Mouse (Mus musculus): ENCODE data around the gene Cnfn. TPM values are rescaled to one million over a fixed set of nuclear protein-coding genes. Genes with fewer than 3 reads are reported as not detected.

Cnfn gene
- polyA plus RNA-seq, 1 experiment from 2014 or later = not detected

DNA sequence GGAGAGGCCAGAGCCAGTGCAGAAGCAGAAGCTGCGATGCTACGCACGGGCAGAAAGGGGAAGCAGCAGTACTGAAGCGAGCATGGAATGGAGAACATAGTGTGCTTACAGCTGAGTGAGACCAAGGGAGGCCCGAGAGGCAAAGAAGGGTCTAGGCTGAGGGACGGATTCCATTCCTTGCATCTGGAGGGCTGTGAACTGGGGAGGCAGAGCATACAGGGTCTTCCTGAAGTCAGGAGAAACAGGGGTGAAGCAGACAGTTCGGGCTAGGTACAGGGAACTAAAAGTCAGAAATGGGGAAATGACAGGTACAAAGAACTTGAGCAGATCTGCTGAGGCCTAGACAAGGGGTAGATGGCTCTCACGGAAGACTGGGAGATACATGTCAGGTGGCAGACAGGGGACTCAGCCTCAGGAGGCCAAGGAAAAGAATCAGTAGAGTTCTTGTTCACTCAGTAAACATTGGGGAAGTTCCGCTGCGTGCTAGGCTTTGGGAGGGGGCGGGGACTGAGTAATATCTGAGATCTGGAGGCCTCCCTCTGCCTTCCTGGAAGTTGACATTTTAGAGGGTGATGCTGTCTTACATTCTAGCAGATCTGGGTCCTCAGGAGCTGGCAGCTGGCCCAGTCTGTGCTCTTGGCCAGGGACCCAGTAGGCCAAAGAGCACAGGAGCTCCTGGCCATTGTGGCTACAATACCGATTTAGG, 16.5 kb upstream of the Cnfn start:
- ATAC-seq (ENCODE audit: insufficient number of reproducible peaks, insufficient read depth, low FRiP score, low read depth) = no peak
- 64% methylated on average over 12 of the region's 12 CpGs for WGBS
- Histone ChIP-seq H3K4me1 (ENCODE audit: control insufficient read depth, insufficient read depth, low read length) (peaks cover 21% of the 10 kb centered on the region), H3K27ac (ENCODE audit: low read length) (no peak overlapping the region), H3K4me3 (ENCODE audit: low read depth, low read length) (no peak overlapping the region), H3K36me3 (ENCODE audit: control insufficient read depth, insufficient read depth, low read length) (peaks cover 24% of the 10 kb centered on the region), H3K9me3 (ENCODE audit: control insufficient read depth, low read depth, low read length) (no peaks in the 10 kb centered on the region), H3K27me3 (ENCODE audit: control insufficient read depth, insufficient read depth, low read length) (no peaks in the 10 kb centered on the region), H3K9ac (replicated peaks; ENCODE audit: low read depth, low read length) (no peak overlapping the region), H3K4me2 (replicated peaks; ENCODE audit: low read depth, low read length) (no peak overlapping the region)

DNA sequence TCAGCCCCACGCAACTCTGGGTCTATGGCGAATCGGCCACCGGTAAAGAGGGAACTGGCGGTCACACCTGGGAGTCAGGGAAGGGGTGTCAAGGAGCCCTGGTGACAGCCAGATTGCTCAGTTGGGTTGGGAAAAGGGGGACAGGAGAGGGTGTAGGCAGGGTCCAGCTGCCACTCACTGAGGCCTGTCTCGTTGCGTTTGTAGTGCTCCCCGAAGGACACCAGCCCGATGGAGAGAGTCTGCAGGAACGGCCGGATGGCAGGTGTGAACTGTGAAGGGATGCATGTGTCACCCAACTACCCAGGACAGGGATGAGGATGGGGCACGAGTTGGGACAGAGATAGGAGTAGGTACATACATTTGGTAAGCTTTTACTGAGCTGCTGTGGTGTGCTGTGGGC, 15.7 kb upstream of the Cnfn start:
- Histone ChIP-seq H3K4me2 (replicated peaks; ENCODE audit: low read depth, low read length) (no peak overlapping the region), H3K36me3 (ENCODE audit: control insufficient read depth, insufficient read depth, low read length) (peaks cover 24% of the 10 kb centered on the region), H3K4me3 (ENCODE audit: low read depth, low read length) (no peak overlapping the region), H3K9ac (replicated peaks; ENCODE audit: low read depth, low read length) (no peak overlapping the region), H3K9me3 (ENCODE audit: control insufficient read depth, low read depth, low read length) (no peaks in the 10 kb centered on the region), H3K4me1 (ENCODE audit: control insufficient read depth, insufficient read depth, low read length) (peaks cover 15% of the 10 kb centered on the region), H3K27me3 (ENCODE audit: control insufficient read depth, insufficient read depth, low read length) (no peaks in the 10 kb centered on the region), H3K27ac (ENCODE audit: low read length) (no peak overlapping the region)
- 92% methylated on average over 12 of the region's 12 CpGs for WGBS
- no peak for ATAC-seq (ENCODE audit: insufficient number of reproducible peaks, insufficient read depth, low FRiP score, low read depth)

- no peak for ATAC-seq (ENCODE audit: insufficient number of reproducible peaks, insufficient read depth, low FRiP score, low read depth)
- no peak overlapping the region for H3K9ac ChIP-seq (replicated peaks; ENCODE audit: low read depth, low read length)
- peaks cover 24% of the 10 kb centered on the region for H3K36me3 ChIP-seq (ENCODE audit: control insufficient read depth, insufficient read depth, low read length)
- no peaks in the 10 kb centered on the region for H3K27me3 ChIP-seq (ENCODE audit: control insufficient read depth, insufficient read depth, low read length)
- no peak overlapping the region for H3K4me2 ChIP-seq (replicated peaks; ENCODE audit: low read depth, low read length)
- 80% methylated on average over 9 of the region's 9 CpGs for WGBS
- no peaks in the 10 kb centered on the region for H3K9me3 ChIP-seq (ENCODE audit: control insufficient read depth, low read depth, low read length)
- H3K27ac ChIP-seq (ENCODE audit: low read length) = no peak overlapping the region
- peaks cover 11% of the 10 kb centered on the region; the same call in 1 of the 2 replicates for H3K4me1 ChIP-seq (ENCODE audit: control insufficient read depth, insufficient read depth, low read length)
- H3K4me3 ChIP-seq (ENCODE audit: low read depth, low read length) = no peak overlapping the region
Measured at GRCm38 (mm10) chr7:25384818-25385217, 15.3 kb upstream of the Cnfn start.

DNA sequence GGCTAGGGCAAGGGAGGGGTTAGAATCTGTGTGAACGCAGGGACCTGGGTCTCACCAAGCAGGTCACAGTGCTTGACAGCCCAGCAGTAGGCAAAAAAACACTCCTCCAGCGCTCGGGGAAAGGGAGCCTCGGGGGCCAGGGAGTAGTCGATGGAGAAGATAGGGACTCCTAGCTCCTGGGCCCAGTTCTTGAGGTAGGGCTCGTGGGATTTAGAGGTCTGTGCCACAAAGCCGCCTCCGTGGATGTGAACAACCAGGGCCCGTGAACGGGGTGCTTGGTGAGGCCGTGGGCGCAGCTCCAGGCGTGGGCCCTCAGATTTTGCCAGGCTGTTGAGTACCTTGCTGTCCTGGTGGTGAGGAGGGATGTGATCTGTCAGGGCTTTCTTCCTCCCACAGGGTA, 14.8 kb upstream of the Cnfn start:
- no peak overlapping the region for H3K4me2 ChIP-seq (replicated peaks; ENCODE audit: low read depth, low read length)
- H3K4me3 ChIP-seq (ENCODE audit: low read depth, low read length) = no peak overlapping the region
- H3K27me3 ChIP-seq (ENCODE audit: control insufficient read depth, insufficient read depth, low read length) = no peaks in the 10 kb centered on the region
- no peaks in the 10 kb centered on the region for H3K9me3 ChIP-seq (ENCODE audit: control insufficient read depth, low read depth, low read length)
- peaks cover 24% of the 10 kb centered on the region for H3K36me3 ChIP-seq (ENCODE audit: control insufficient read depth, insufficient read depth, low read length)
- H3K27ac ChIP-seq (ENCODE audit: low read length) = no peak overlapping the region
- no peak for ATAC-seq (ENCODE audit: insufficient number of reproducible peaks, insufficient read depth, low FRiP score, low read depth)
- no peak overlapping the region for H3K9ac ChIP-seq (replicated peaks; ENCODE audit: low read depth, low read length)
- 91% methylated on average over 13 of the region's 13 CpGs for WGBS
- peaks cover 11% of the 10 kb centered on the region; the same call in 1 of the 2 replicates for H3K4me1 ChIP-seq (ENCODE audit: control insufficient read depth, insufficient read depth, low read length)

GRCm38 (mm10) chr7:25383891-25384290, 14.4 kb upstream of the Cnfn start:
- no peak overlapping the region for H3K27ac ChIP-seq (ENCODE audit: low read length)
- H3K4me3 ChIP-seq (ENCODE audit: low read depth, low read length) = no peak overlapping the region
- no peak overlapping the region for H3K4me2 ChIP-seq (replicated peaks; ENCODE audit: low read depth, low read length)
- no peaks in the 10 kb centered on the region for H3K9me3 ChIP-seq (ENCODE audit: control insufficient read depth, low read depth, low read length)
- H3K36me3 ChIP-seq (ENCODE audit: control insufficient read depth, insufficient read depth, low read length) = peaks cover 24% of the 10 kb centered on the region
- no peak overlapping the region for H3K9ac ChIP-seq (replicated peaks; ENCODE audit: low read depth, low read length)
- ATAC-seq (ENCODE audit: insufficient number of reproducible peaks, insufficient read depth, low FRiP score, low read depth) = no peak
- no peaks in the 10 kb centered on the region for H3K27me3 ChIP-seq (ENCODE audit: control insufficient read depth, insufficient read depth, low read length)
- peaks cover 11% of the 10 kb centered on the region; the same call in 1 of the 2 replicates for H3K4me1 ChIP-seq (ENCODE audit: control insufficient read depth, insufficient read depth, low read length)
- 79% methylated on average over 4 of the region's 4 CpGs for WGBS

GRCm38 (mm10) chr7:25383385-25383784, 13.9 kb upstream of the Cnfn start:
- no peak overlapping the region for H3K27ac ChIP-seq (ENCODE audit: low read length)
- H3K27me3 ChIP-seq (ENCODE audit: control insufficient read depth, insufficient read depth, low read length) = no peaks in the 10 kb centered on the region
- H3K4me2 ChIP-seq (replicated peaks; ENCODE audit: low read depth, low read length) = no peak overlapping the region
- peaks cover 24% of the 10 kb centered on the region for H3K36me3 ChIP-seq (ENCODE audit: control insufficient read depth, insufficient read depth, low read length)
- 88% methylated on average over 7 of the region's 7 CpGs for WGBS
- no peak overlapping the region for H3K4me3 ChIP-seq (ENCODE audit: low read depth, low read length)
- ATAC-seq (ENCODE audit: insufficient number of reproducible peaks, insufficient read depth, low FRiP score, low read depth) = no peak
- no peak overlapping the region for H3K9ac ChIP-seq (replicated peaks; ENCODE audit: low read depth, low read length)
- H3K4me1 ChIP-seq (ENCODE audit: control insufficient read depth, insufficient read depth, low read length) = peaks cover 11% of the 10 kb centered on the region; the same call in 1 of the 2 replicates
- no peaks in the 10 kb centered on the region for H3K9me3 ChIP-seq (ENCODE audit: control insufficient read depth, low read depth, low read length)

GRCm38 (mm10) chr7:25382541-25382940, 13.0 kb upstream of the Cnfn start:
- Histone ChIP-seq H3K36me3 (ENCODE audit: control insufficient read depth, insufficient read depth, low read length) (peaks cover 16% of the 10 kb centered on the region; the same call in 1 of the 2 replicates), H3K27ac (ENCODE audit: low read length) (no peak overlapping the region), H3K9ac (replicated peaks; ENCODE audit: low read depth, low read length) (no peak overlapping the region), H3K4me1 (ENCODE audit: control insufficient read depth, insufficient read depth, low read length) (peaks cover 11% of the 10 kb centered on the region; the same call in 1 of the 2 replicates), H3K27me3 (ENCODE audit: control insufficient read depth, insufficient read depth, low read length) (no peaks in the 10 kb centered on the region), H3K4me3 (ENCODE audit: low read depth, low read length) (no peak overlapping the region), H3K9me3 (ENCODE audit: control insufficient read depth, low read depth, low read length) (no peaks in the 10 kb centered on the region), H3K4me2 (replicated peaks; ENCODE audit: low read depth, low read length) (no peak overlapping the region)
- no peak for ATAC-seq (ENCODE audit: insufficient number of reproducible peaks, insufficient read depth, low FRiP score, low read depth)

DNA sequence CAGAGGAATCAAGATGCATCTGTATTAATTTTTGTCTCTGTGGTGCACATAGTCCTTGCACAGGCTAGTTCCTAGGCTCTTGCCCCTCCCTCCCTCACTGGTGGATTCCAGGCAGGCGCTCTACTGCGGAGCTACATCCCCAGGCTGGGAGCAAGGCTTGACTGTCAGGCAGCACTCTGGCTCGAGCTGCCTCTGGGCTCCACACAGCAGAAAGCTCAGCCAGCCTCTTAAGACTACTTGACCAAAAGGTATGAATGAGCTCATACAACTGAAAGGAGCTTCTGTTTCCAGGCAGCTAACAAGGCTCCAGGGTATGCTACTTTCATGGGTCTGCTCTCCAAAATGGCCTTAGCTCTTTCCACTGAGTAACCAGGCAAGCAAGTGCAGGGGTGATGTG, 11.8 kb upstream of the Cnfn start:
- H3K27ac ChIP-seq (ENCODE audit: low read length) = no peak overlapping the region
- H3K27me3 ChIP-seq (ENCODE audit: control insufficient read depth, insufficient read depth, low read length) = no peaks in the 10 kb centered on the region
- no peak for ATAC-seq (ENCODE audit: insufficient number of reproducible peaks, insufficient read depth, low FRiP score, low read depth)

More for the DNA sequence above, 11.8 kb upstream of the Cnfn start:
- no peaks in the 10 kb centered on the region for H3K9me3 ChIP-seq (ENCODE audit: control insufficient read depth, low read depth, low read length)
- no peak overlapping the region for H3K9ac ChIP-seq (replicated peaks; ENCODE audit: low read depth, low read length)
- no peak overlapping the region for H3K4me3 ChIP-seq (ENCODE audit: low read depth, low read length)
- H3K4me2 ChIP-seq (replicated peaks; ENCODE audit: low read depth, low read length) = no peak overlapping the region
- peaks cover 8% of the 10 kb centered on the region; the same call in 1 of the 2 replicates for H3K4me1 ChIP-seq (ENCODE audit: control insufficient read depth, insufficient read depth, low read length)
- 58% methylated on average over 3 of the region's 3 CpGs for WGBS
- peaks cover 16% of the 10 kb centered on the region; the same call in 1 of the 2 replicates for H3K36me3 ChIP-seq (ENCODE audit: control insufficient read depth, insufficient read depth, low read length)

Measured in stomach, embryonic 14.5 days (tissue).